Mouse (Mus musculus): Measurements from ENCODE around the gene Galnt14.

The Galnt14 gene

GRCm38 (mm10) chr17:73710042-73710911, at the start of gene Galnt14:
Galnt14 (minus strand) TSS chr17:73710453.
- DNase-seq (ENCODE audit: low spot score in 2 of 2) = peak; percentile 54 to 67

- DNase-seq (ENCODE audit: low spot score in 2 of 2) = peak; percentile 34 to 65
Measured at GRCm38 (mm10) chr17:73743681-73744311, 33.5 kb upstream of the Galnt14 start.

DNA sequence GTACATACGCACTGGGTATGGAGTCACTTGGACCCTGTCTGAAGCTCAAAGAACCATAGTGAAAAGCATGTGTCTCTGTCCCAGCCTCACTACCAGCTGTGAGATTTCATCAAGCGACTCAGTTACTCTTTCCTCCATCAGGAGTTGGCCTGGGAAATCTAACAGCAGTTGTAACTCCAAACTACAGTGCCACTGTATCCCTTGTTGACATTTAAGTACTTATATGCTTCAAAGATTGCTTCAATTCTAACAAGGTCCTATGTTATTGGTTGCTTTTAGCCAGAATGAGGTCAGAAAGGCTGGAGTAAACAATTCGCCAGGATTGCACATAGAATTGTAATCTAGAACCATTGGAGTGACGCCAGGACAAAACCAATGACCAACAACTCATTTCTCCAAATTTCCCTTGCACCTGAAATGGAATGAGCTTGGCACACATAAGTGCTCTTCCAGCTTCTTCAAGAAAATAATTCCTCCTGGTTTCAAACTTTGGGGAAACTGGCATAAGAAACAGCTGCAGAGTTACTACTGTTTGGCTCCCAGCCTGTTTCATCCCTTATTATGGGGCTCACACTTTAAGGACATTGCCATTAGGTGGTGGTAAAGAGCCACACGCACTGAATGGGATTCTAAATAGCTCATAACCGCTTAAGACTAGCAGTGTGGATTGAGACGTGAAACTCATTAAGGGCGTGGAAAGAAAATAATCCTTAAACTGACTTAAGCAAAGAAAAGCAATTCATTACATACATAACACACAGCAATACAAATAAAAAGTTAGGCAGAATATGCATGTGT, 13.8 kb upstream of the Galnt14 start:
- no peak for DNase-seq (ENCODE audit: low spot score in 2 of 2)

GRCm38 (mm10) chr17:73719021-73719748, 8.9 kb upstream of the Galnt14 start:
- no peak for DNase-seq (ENCODE audit: low spot score in 2 of 2)

- DNase-seq (ENCODE audit: low spot score in 2 of 2) = no peak
Measured at GRCm38 (mm10) chr17:73716684-73717083, 6.4 kb upstream of the Galnt14 start.

- DNase-seq (ENCODE audit: low spot score in 2 of 2) = no peak
Measured at GRCm38 (mm10) chr17:73714440-73715221, 4.4 kb upstream of the Galnt14 start.

- no peak for DNase-seq (ENCODE audit: low spot score in 2 of 2)
Measured at GRCm38 (mm10) chr17:73713347-73713746, 3.1 kb upstream of the Galnt14 start.

- no peak for DNase-seq (ENCODE audit: low spot score in 2 of 2)
Measured at GRCm38 (mm10) chr17:73711919-73712318, 1.7 kb upstream of the Galnt14 start.

DNA sequence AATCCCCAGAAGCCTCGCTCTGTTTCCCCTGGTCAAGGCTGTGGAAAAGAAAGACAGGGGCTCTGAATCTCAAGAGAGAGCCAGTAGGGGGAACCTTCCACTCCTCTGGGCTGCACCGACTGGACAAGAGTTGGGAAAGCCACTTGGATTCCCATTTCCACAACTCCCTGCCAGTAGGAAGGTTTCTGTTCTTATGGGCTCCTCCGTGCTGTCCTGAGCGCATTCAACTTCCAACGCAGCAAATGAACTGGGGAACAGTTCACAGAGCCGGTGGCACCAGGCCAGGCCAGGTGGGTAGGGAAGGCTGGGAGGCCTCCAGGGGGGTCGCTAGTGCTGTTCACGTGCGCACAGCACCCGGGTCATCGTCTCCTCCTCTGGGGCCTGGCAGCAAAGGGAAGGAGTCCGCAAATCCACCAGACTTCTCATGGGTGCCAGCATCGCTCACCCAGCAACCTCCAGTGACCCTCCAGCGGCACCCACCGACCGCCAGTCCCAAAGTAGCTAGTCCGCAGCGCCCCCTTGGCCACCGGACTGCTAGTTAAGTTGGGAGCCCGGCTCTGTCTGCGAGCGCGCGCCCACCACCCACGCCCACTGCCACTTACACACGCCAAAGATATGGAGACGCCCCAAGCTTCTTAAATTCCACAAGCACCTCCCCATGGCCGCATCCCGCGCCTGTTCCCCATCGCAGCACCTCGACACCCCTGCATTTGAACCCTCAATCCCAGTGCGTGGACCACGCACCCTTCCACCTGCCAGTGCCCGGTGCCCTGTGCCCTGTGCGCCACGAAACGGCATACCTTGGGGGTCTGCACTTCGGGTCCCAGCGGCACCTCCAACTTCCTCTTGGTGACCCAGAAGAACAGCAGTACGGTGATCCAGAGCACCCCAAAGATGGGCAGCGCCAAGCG, 867 bp downstream of the Galnt14 start:
- DNase-seq (ENCODE audit: low spot score in 2 of 2) = no peak

DNA sequence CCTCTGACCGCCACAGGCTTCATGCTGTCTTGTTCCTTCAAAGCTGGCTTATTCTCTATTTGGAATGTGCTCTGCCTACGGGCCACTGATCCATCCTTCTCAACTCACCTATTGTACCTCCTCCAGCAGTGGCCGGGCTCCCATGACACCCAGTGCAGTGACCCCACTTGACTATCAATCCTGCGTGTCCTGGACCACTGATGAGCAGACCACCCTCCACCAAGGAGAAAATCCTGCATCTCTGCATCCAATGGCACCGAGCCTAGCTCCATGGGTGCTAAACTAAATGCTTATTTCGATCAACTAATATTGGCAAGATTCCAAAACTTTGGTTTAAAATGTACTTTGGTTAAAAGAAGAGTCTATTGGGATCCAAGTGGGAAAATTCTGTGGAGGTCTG, 1.8 kb downstream of the Galnt14 start:
- DNase-seq (ENCODE audit: low spot score in 2 of 2) = no peak

DNA sequence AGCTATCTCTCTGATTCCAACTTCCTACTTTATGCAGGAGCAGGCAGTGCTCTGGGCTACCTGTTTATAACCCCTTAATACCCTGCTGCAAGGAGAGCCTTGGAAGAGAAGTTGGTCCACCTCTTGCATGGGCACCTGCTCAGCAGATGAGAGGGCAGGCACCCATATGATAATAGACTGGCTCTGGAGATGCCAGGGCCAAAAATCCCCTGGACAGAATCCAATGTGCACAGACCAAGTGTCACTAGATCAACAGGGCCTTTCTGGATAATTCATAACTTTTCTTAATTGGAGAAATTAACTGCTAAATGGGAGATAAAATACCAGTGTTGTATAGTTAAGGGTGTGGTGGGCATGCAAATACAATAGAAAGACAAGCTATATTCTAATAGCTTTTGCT, 6.7 kb downstream of the Galnt14 start:
- DNase-seq (ENCODE audit: low spot score in 2 of 2) = no peak

GRCm38 (mm10) chr17:73701016-73701415, 9.2 kb downstream of the Galnt14 start:
- no peak for DNase-seq (ENCODE audit: low spot score in 2 of 2)

DNA sequence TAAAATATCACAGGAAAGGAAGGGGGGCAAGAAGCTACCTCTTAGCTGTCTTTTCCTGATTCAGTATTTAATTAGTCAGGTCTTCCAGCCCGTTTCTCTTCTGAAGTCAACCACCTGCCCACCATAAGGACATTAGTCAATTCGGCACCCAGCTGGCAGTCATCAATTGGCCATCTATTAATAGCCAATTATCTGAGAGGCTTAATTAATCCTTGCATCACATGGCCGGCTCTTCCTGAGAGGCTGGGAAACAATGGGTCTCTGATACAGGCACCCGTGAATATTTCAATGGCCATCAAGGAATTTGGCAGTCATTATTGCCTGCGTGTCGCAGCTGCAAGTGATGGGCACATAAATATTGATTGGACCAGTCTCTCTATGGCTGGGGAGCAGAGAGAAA, 10.4 kb downstream of the Galnt14 start:
- no peak for DNase-seq (ENCODE audit: low spot score in 2 of 2)

DNA sequence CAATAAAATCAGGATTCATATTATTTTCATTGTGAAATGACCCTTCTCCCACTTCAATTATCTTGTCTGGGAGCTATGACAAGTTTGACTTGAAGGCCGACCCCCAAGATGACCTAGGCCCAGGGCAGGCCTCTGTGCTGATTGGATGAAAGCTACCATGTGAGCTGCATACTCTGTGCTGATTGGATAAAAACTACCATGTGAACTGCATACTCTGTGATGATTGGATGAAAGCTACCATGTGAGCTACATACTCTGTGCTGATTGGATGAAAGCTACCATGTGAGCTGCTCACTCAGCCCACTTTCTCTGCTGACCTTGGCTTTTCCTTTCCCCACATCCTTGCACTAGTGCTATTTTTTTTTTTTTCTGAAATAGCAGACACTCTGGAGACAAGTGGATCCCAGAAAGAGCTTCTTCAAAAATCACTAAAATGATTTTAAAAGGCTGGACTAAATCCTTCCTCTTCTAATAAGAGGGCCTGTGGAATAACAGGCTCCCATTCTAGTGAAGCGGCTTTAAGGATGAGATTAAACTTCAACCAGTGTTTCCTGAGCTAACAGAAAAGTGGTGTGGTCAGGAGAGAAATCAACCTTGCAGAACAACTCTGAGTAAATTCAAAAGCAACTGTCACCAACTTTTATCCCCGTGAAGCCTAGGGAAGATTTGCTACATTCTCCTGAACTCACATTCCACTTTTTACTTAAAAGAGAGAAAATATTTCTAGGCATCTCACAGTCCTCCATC, 15.9 kb downstream of the Galnt14 start:
- no peak for DNase-seq (ENCODE audit: low spot score in 2 of 2)

- no peak for DNase-seq (ENCODE audit: low spot score in 2 of 2)
Measured at GRCm38 (mm10) chr17:73688261-73688660, 22.0 kb downstream of the Galnt14 start.

GRCm38 (mm10) chr17:73686292-73686691, 24.0 kb downstream of the Galnt14 start:
- DNase-seq (ENCODE audit: low spot score in 2 of 2) = no peak

- no peak for DNase-seq (ENCODE audit: low spot score in 2 of 2)
Measured at GRCm38 (mm10) chr17:73684746-73685145, 25.5 kb downstream of the Galnt14 start.

- no peak for DNase-seq (ENCODE audit: low spot score in 2 of 2)
Measured at GRCm38 (mm10) chr17:73671921-73672320, 38.3 kb downstream of the Galnt14 start.

- DNase-seq (ENCODE audit: low spot score in 2 of 2) = no peak
Measured at GRCm38 (mm10) chr17:73670048-73670447, 40.2 kb downstream of the Galnt14 start.

All from urinary bladder, postnatal 4 days (tissue).